Mouse (Mus musculus): ENCODE measurements around the gene Smyd1.
A peak's percentile ranks its signal among the peaks of the same experiment; 100 is the strongest.
"Not testable (repeated sequence)": the region's sequence is repeated elsewhere in the genome, so short reads cannot be mapped to it uniquely, and the experiment has no call there.

Gene Smyd1

GRCm38 (mm10) chr6:71322491-71322921 is 473 bp upstream of the Smyd1 start, which contains the start of gene Cd8b1:
Gene Cd8b1, plus strand, starts transcription at chr6:71322788.
- no peak for DNase-seq

DNA sequence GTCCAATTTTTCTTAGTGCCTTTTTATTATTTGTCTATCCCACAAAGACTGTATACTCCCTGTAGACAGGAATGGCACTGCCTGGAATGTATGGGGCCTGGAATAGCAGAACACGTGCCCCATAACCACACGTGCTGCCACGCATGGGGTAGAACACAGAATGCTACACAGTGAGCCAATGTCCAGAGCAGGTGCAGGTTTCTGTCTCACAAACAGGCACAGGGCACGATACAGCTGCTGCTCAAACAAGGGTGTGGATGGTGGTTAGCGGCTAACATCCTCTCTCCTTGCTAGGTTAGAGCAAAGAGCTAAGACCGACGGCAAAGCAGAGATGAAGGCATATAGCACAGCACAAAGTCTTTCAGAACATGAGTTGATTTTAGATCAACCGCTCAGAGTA is 14.5 kb downstream of the Smyd1 start:
- DNase-seq, result no peak

DNA sequence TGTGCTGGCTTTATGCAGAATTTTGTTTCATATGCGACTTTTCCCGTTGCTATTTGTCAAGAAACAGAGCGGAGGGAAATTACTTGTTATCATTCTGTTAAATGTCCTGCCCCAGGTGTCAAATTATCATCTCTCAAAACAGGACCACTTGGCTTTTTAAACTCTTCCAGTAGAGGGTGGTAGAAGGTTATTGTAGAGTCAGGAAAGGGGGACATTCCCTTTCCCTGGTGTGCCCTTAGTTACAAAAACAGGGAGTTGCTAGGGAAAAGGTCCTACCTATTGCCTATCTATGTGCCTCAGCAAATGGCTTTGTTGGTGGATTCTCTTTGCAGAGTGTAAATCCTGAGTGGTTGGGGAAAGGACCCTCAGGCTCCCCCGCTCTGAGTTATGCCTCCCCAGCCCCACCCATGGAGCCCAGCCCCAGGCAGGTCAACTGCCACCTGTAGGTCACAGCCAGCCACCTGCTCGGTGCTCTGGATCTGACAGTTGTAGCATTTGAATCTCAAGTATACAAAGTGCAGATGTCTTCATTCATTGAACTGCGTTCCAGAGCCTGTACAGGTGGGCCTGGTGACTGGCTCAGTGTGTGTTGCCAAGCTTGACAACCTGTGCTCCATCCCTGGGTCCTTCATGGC is 19.8 kb downstream of the Smyd1 start:
- DNase-seq, result no peak

GRCm38 (mm10) chr6:71298751-71299150 is 23.3 kb downstream of the Smyd1 start:
- DNase-seq, result no peak

DNA sequence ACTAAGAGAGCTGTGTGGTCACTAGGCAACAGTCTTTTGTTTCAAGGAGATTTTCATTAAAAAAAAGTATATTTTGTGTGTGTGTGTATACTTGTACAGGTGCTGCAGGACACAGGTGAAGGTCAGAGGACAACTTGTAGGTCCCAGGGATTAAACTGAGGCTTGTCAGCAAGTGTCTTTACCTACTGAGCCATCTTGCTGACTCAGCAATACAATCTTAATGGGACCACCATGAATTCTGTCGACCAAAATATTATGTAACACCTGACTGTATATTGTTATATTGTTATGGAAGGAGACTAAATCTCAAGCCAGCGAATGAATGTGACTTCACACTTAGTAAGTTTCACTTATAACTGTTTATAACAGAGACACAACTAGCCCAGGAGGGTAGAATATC is 24.0 kb downstream of the Smyd1 start:
- no peak for DNase-seq

DNA sequence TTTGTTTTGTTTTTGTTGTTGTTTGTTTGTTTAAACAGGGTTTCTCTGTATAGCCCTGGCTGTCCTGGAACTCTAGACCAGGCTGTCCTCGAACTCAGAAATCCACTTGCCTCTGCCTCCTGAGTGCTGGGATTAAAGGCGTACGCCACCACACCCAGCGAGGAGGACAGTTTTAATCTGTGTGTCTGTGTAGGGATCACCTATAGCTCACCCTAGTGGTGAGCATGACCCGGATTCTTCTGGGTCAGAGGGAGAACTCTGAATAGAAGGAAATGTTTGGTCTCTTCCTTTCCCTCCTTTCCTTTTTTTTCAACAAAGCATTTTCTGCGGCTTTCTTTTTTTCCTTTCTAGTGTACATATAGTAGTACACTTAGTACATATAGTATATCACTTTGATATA is 26.7 kb downstream of the Smyd1 start:
- no peak for DNase-seq

- no peak for DNase-seq
Measured at GRCm38 (mm10) chr6:71293509-71293908, 28.5 kb downstream of the Smyd1 start.

- no peak for DNase-seq
Measured at GRCm38 (mm10) chr6:71279418-71279817, 42.6 kb downstream of the Smyd1 start.

DNA sequence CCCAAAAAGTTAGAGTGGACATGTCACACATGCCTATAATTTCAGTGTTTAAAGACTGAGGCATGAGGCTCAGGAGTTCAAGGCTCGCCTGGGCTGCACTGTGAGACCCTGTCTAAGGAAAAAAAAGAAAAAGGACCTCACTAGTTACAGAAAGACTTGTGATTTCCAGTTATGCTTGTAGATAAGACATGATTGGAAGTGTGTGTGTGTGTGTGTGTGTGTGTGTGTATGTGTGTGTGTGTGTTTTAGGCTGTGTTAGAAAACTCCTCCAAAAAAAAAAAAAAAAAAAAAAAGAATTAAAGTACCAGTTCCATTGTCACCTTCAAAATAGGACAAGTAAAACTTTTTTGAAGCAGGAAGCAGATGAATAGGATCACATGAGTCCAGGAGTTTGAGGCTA is 47.4 kb downstream of the Smyd1 start:
- DNase-seq, result no peak

- DNase-seq, result no peak
Measured at GRCm38 (mm10) chr6:71273715-71274114, 48.3 kb downstream of the Smyd1 start.

GRCm38 (mm10) chr6:71272316-71272741 is 49.7 kb downstream of the Smyd1 start:
- DNase-seq, result peak; percentile 15

DNA sequence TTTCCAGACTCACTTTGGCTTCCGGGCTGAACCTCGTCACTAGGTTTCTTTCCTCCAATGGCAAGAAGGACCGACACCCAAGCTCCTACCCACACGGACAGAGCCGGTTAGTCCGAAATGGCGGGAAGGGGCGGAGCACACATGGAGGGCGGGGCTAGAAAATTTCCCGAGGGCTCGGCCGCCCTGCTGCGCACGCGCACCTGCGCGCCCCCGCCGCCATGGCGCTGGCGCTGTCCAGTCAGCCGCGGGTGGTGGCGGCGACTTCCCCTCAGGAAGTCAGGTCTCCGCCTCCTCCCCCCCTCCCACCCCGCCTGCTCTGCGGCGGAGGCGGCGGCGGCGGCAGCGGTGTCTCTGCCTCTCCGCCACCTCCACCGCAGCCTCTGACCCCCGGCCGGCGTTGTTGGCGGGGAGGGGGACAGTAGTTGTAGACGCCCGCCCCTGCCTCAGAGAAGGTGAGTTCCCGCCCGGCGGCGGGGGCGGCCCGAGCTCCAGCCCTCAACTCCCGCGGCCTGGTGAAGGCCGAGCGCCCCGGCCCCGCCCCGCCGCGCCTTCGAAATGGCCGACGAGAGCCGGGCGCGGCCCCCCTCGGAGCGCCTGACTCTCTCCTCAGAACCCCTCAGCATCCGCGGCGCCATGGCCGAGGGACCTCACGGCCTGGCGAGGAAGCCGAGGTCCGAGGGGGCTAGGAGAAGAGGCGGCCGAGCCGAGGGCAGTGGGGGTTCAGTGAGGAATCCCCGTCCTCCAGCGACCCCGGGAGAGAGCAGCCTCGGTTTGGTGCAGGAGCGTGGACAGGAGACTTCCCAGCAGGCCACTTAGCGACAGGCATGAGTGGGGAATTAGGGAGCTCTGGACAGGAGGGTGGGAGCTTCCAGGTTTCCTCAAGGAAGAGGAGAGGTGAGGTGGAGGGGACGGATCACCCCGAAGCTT is 50.4 kb downstream of the Smyd1 start, which contains the start of gene Krcc1:
Gene Krcc1, plus strand, starts transcription at position 289 of the 927 bp plus-strand sequence.
- peak; percentile 97 for DNase-seq

- DNase-seq, result no peak
Measured at GRCm38 (mm10) chr6:71271057-71271388, 51.0 kb downstream of the Smyd1 start.

DNA sequence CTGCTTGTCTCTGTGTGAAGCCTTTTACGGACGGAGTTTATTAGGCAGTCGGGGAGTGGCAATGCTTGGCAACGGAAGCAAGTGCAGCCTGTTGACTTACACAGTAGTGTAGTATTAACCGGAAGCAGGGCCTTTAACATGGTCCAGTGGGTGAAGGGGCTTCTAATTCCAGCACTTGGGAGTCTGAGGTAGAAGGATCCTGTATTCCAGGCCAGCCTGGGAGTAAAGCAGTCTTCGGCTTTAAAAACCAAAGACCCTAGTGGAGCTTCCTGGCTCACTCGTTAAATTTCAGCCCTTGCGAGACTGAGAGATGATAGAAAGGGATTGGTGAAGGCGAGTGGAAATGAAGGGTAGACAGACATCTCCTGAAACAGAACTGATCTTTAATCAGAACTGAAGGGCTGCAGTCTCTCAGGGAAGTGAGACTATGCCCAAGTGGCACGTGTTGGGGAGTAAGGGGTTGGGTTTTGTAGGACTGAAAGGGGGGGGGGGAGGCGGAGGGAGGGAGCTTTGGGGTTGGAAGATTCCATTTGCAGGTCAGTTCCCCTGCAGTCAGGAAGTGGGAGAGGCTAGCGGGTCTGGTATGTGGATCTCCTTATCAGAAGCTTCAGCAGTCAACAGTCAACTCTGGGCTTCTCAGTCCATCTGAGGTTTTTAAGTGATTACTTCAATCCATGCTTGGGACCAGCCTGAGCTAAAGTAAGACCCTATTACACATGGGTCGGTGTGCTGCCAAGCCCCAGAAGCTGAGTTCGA is 51.6 kb downstream of the Smyd1 start:
- peak; percentile 46 for DNase-seq

GRCm38 (mm10) chr6:71269686-71270050 is 52.4 kb downstream of the Smyd1 start:
- DNase-seq, result not testable (repeated sequence)

GRCm38 (mm10) chr6:71268929-71269685 is 52.9 kb downstream of the Smyd1 start:
- no peak for DNase-seq

- DNase-seq, result not testable (repeated sequence)
Measured at GRCm38 (mm10) chr6:71267603-71268002, 54.4 kb downstream of the Smyd1 start.

DNA sequence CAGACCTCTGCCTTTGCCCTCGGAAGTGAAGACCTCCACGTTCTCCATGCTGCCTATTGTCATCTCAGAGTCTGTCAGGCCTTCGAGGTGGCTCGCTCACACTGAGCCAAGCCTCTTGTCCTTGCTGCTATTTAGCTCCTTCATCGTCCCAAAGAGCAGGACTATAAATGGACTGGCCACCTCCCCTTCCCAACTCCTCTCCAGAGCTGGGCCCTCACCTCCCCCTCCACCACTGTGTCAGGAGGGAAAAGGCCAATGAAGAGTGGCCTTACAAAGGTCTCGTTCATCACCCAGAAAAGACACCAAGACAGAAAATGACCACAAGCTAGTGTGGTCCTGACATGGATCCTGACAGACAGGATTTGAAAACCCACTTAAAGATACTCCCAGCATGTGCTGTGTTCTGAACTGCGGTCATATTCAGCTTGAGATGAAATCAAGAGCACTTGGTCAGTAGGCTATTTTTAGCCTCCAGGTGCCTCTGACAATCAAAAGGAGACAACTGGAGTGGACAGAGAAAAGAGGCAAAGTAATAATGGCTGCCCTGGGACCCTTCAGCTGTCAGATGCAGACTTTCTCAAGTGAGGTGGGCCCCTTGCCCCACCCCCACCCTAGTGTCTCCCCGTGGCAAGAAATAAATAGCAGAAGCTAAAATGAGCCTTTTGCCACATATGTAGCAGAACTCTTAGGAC is 59.7 kb downstream of the Smyd1 start:
- DNase-seq, result no peak

GRCm38 (mm10) chr6:71261060-71261459 is 61.0 kb downstream of the Smyd1 start:
- DNase-seq, result no peak

GRCm38 (mm10) chr6:71260051-71260640 is 61.9 kb downstream of the Smyd1 start:
- no peak for DNase-seq

- no peak for DNase-seq
Measured at GRCm38 (mm10) chr6:71259166-71259565, 62.9 kb downstream of the Smyd1 start.

- no peak for DNase-seq
Measured at GRCm38 (mm10) chr6:71258562-71258961, 63.5 kb downstream of the Smyd1 start.
